Mouse (Mus musculus): ENCODE measurements around the gene Mboat7. TPM values are rescaled to one million over a fixed set of nuclear protein-coding genes. Genes with fewer than 3 reads are reported as not detected.
A peak's percentile ranks its signal among the peaks of the same experiment; 100 is the strongest.

Gene Mboat7
- polyA plus RNA-seq, 1 experiment from 2014 or later, result 50.8 TPM

DNA sequence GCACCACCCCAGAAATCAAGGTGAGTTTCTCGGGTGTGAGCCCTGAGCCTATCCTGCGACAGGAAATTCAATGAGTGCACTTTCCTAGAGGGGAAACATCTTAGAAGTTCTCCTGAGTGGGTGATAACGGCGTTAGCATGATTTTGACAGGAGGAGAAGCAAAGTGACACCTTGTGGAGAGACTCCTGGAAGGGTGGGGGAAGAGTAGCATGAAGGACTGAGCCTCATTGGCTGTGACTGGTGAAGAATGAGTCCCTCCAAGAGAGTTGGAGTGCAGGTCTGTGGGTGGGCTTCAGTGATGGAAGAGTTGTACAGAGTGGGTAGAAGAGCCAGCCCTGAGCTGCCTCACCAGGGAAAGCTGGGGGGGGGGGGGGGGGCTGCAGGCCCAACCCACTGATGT, 36.4 kb downstream of the Mboat7 start:
- 86% methylated on average over 4 of the region's 4 CpGs for WGBS
- Histone ChIP-seq H3K4me2 (replicated peaks) (no peak overlapping the region), H3K27ac (no peak overlapping the region), H3K4me3 (no peak overlapping the region), H3K4me1 (no peaks in the 10 kb centered on the region), H3K9ac (no peak overlapping the region), H3K36me3 (peaks cover 99% of the 10 kb centered on the region), H3K9me3 (replicated peaks) (no peaks in the 10 kb centered on the region), H3K27me3 (no peaks in the 10 kb centered on the region)
- ATAC-seq (ENCODE audit: low FRiP score), result no peak

DNA sequence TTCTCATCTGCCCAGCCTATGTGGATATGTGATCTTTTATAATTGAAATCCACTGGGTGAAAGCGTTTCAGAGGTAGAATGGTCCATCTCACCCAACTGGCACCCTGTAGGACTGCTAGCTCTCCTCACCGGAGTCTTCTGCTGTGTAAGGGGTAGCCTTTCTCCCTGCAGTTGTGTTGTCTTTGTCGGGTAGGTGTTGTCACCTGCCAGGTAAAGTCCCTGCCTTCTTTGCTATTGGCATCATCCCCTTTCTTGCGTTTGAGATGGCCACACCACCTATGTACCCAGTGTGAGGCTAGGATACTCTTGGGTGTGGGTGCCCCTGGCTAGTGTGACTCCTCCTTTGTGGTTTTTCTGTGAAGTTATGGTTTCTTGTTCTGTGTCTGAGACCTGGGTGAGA, 46.7 kb downstream of the Mboat7 start:
- Histone ChIP-seq H3K9ac (peak overlapping the region; percentile 99), H3K4me1 (peaks cover 35% of the 10 kb centered on the region), H3K9me3 (replicated peaks) (no peaks in the 10 kb centered on the region), H3K4me3 (peak overlapping the region; percentile 99), H3K27ac (no peak overlapping the region), H3K27me3 (no peaks in the 10 kb centered on the region), H3K4me2 (replicated peaks) (peak overlapping the region; percentile 95), H3K36me3 (peaks cover 30% of the 10 kb centered on the region)
- ATAC-seq (ENCODE audit: low FRiP score), result no peak
- WGBS, result 72% methylated on average over 4 of the region's 4 CpGs

GRCm38 (mm10) chr7:3646188-3646587, 47.1 kb downstream of the Mboat7 start:
- Histone ChIP-seq H3K4me1 (peaks cover 35% of the 10 kb centered on the region), H3K9ac (peak overlapping the region; percentile 99), H3K4me2 (replicated peaks) (peak overlapping the region; percentile 95), H3K4me3 (peak overlapping the region; percentile 99), H3K36me3 (peaks cover 30% of the 10 kb centered on the region), H3K27me3 (no peaks in the 10 kb centered on the region), H3K9me3 (replicated peaks) (no peaks in the 10 kb centered on the region), H3K27ac (0 out of 2 replicates have a peak overlapping the region, but pooled peaks have one; percentile 97)
- 31% methylated on average over 9 of the region's 9 CpGs for WGBS
- ATAC-seq (ENCODE audit: low FRiP score), result no peak

GRCm38 (mm10) chr7:3645488-3646025, 47.8 kb downstream of the Mboat7 start:
- Histone ChIP-seq H3K27me3 (no peaks in the 10 kb centered on the region), H3K4me3 (peak overlapping the region; percentile 99), H3K36me3 (peaks cover 30% of the 10 kb centered on the region), H3K27ac (peak overlapping the region; percentile 97), H3K9ac (peak overlapping the region; percentile 99), H3K4me2 (replicated peaks) (peak overlapping the region; percentile 95), H3K4me1 (peaks cover 35% of the 10 kb centered on the region), H3K9me3 (replicated peaks) (no peaks in the 10 kb centered on the region)
- under 1% methylated on average over 51 of the region's 58 CpGs for WGBS
- ATAC-seq (ENCODE audit: low FRiP score), result peak; percentile 2; the same call in 1 of the 2 replicates

- Histone ChIP-seq H3K27me3 (no peaks in the 10 kb centered on the region), H3K4me2 (replicated peaks) (peak within 1 kb of the TSS; percentile 95), H3K36me3 (peaks cover 30% of the 10 kb centered on the region), H3K4me3 (peak within 1 kb of the TSS; percentile 99), H3K9ac (peak within 1 kb of the TSS; percentile 99), H3K9me3 (replicated peaks) (no peaks in the 10 kb centered on the region), H3K4me1 (peaks cover 35% of the 10 kb centered on the region), H3K27ac (peak within 1 kb of the TSS; percentile 97)
- under 1% methylated on average over 58 of the region's 58 CpGs for WGBS
- ATAC-seq (ENCODE audit: low FRiP score), result peak; percentile 99
Observed at GRCm38 (mm10) chr7:3644672-3645487, 48.4 kb downstream of the Mboat7 start, which contains the start of gene Cnot3. Gene Cnot3, plus strand, starts transcription at chr7:3645268.

GRCm38 (mm10) chr7:3644348-3644671, 49.0 kb downstream of the Mboat7 start:
- peak overlapping the region; percentile 57 for H3K4me2 ChIP-seq (replicated peaks)
- H3K9me3 ChIP-seq (replicated peaks), result no peaks in the 10 kb centered on the region
- peaks cover 33% of the 10 kb centered on the region for H3K36me3 ChIP-seq
- no peak overlapping the region for H3K9ac ChIP-seq
- H3K4me1 ChIP-seq, result peaks cover 35% of the 10 kb centered on the region
- peak; percentile 0; the same call in 1 of the 2 replicates for ATAC-seq (ENCODE audit: low FRiP score)
- no peaks in the 10 kb centered on the region for H3K27me3 ChIP-seq
- H3K27ac ChIP-seq, result peak overlapping the region; percentile 19; the same call in 1 of the 2 replicates
- 2% methylated on average over 11 of the region's 11 CpGs for WGBS
- H3K4me3 ChIP-seq, result peak overlapping the region; percentile 99

GRCm38 (mm10) chr7:3643843-3644242, 49.5 kb downstream of the Mboat7 start:
- no peak for ATAC-seq (ENCODE audit: low FRiP score)
- H3K4me1 ChIP-seq, result peaks cover 34% of the 10 kb centered on the region
- H3K27me3 ChIP-seq, result no peaks in the 10 kb centered on the region
- no peak overlapping the region for H3K9ac ChIP-seq
- 22% methylated on average over 9 of the region's 9 CpGs for WGBS
- H3K27ac ChIP-seq, result no peak overlapping the region
- peaks cover 38% of the 10 kb centered on the region for H3K36me3 ChIP-seq
- H3K4me2 ChIP-seq (replicated peaks), result peak overlapping the region; percentile 57
- H3K4me3 ChIP-seq, result peak overlapping the region; percentile 99
- H3K9me3 ChIP-seq (replicated peaks), result no peaks in the 10 kb centered on the region

DNA sequence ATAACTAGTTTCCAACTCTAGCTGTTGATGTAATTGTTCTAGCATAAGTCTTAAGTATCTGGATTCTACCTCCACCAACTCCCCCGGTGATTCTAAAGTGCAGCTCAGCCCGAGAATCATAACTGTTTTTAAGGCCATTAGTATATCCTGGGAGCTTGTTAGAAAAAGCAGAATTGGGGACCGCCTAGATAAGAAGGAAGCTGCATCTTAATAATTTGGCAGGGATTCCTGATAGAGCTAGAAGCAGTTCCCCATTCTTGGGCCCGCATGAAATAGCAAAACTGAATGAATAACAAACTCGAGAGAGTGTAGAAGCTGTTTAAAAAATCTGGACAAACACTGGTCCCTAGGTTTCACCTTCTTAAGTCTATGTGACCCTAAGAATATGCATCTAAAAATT, 49.9 kb downstream of the Mboat7 start:
- no peak overlapping the region for H3K27ac ChIP-seq
- no peak overlapping the region; the same call in 1 of the 2 replicates for H3K4me2 ChIP-seq (replicated peaks)
- H3K9me3 ChIP-seq (replicated peaks), result no peaks in the 10 kb centered on the region
- H3K4me1 ChIP-seq, result peaks cover 30% of the 10 kb centered on the region
- H3K9ac ChIP-seq, result no peak overlapping the region
- peaks cover 42% of the 10 kb centered on the region for H3K36me3 ChIP-seq
- 74% methylated on average over 5 of the region's 5 CpGs for WGBS
- no peak overlapping the region for H3K4me3 ChIP-seq
- ATAC-seq (ENCODE audit: low FRiP score), result no peak
- H3K27me3 ChIP-seq, result no peaks in the 10 kb centered on the region

DNA sequence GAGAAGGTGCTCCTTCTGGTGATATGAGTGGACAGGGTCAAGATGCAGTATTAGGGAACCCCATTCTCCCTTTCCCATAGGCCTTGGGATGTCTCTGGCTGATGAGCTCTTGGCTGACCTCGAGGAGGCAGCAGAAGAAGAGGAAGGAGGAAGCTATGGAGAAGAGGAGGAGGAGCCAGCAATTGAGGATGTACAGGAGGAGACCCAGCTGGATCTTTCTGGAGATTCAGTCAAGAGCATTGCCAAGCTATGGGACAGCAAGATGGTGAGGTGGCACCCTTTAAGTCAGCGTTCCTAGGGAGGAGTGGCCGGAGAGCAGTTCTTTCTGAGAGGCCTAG, 62.9 kb downstream of the Mboat7 start:
- Histone ChIP-seq H3K9ac (peak overlapping the region; percentile 82), H3K36me3 (peaks cover 43% of the 10 kb centered on the region), H3K4me3 (peak overlapping the region; percentile 67), H3K4me2 (replicated peaks) (peak overlapping the region; percentile 99), H3K9me3 (replicated peaks) (no peaks in the 10 kb centered on the region), H3K27ac (no peak overlapping the region), H3K27me3 (no peaks in the 10 kb centered on the region), H3K4me1 (peaks cover 26% of the 10 kb centered on the region)
- WGBS, result 60% methylated on average over 3 of the region's 3 CpGs
- peak; percentile 29 for ATAC-seq (ENCODE audit: low FRiP score)

- H3K9me3 ChIP-seq (replicated peaks), result no peaks in the 10 kb centered on the region
- H3K9ac ChIP-seq, result peak within 1 kb of the TSS; percentile 82
- peak within 1 kb of the TSS; percentile 73; the same call in 1 of the 2 replicates for H3K27ac ChIP-seq
- no peaks in the 10 kb centered on the region for H3K27me3 ChIP-seq
- peak within 1 kb of the TSS; percentile 67 for H3K4me3 ChIP-seq
- H3K4me2 ChIP-seq (replicated peaks), result peak within 1 kb of the TSS; percentile 99
- ATAC-seq (ENCODE audit: low FRiP score), result peak; percentile 89
- H3K36me3 ChIP-seq, result peaks cover 37% of the 10 kb centered on the region
- WGBS, result 2% methylated on average over 47 of the region's 47 CpGs
- peaks cover 26% of the 10 kb centered on the region for H3K4me1 ChIP-seq
Observed at GRCm38 (mm10) chr7:3629543-3630477, 63.5 kb downstream of the Mboat7 start, which contains the start of the genes Tfpt and Prpf31. Gene Tfpt, minus strand, starts transcription at chr7:3629929. Gene Prpf31, plus strand, starts transcription at chr7:3629985.

- Histone ChIP-seq H3K9ac (peak overlapping the region; percentile 82), H3K9me3 (replicated peaks) (no peaks in the 10 kb centered on the region), H3K36me3 (peaks cover 36% of the 10 kb centered on the region), H3K27me3 (no peaks in the 10 kb centered on the region), H3K4me2 (replicated peaks) (peak overlapping the region; percentile 99), H3K4me1 (peaks cover 26% of the 10 kb centered on the region), H3K4me3 (peak overlapping the region; percentile 67), H3K27ac (peak overlapping the region; percentile 2; the same call in 1 of the 2 replicates)
- 42% methylated on average over 4 of the region's 4 CpGs for WGBS
- peak; percentile 43 for ATAC-seq (ENCODE audit: low FRiP score)
Observed at GRCm38 (mm10) chr7:3629030-3629429, 64.3 kb downstream of the Mboat7 start.
